Mouse (Mus musculus) layer of hippocampus, adult 18-20 months (tissue): Measurements from ENCODE around the gene Calhm6. TPM values are rescaled to one million over a fixed set of nuclear protein-coding genes. Genes with fewer than 3 reads are reported as not detected.

Source experiments
- DNase-seq, 2 experiments: peaks; one replicate each; pipeline ENCODE4 v3.0.0; 2022; ENCODE audit warnings: low spot score in 2 of 2
- long read RNA-seq: library from polyadenylated mRNA; stranded (forward); transcript quantifications from one replicate; pipeline ENCODE4 v2.0.0, GENCODE M21; 2021
- total RNA-seq, 2 experiments: library from RNA; stranded (reverse); gene quantifications; 2 replicates each; pipeline ENCODE4 v1.2.3; 2021

Gene Calhm6
- not detected for total RNA-seq
- long read RNA-seq: 0 reads

- DNase-seq: peak; percentile 30 to 48
These were observed at the start of gene Calhm6 for GRCm38 (mm10) chr10:34127392-34128378. Calhm6 (minus strand) TSS chr10:34127984.

- no peak for DNase-seq
These were observed 48.3 kb upstream of the Calhm6 start for GRCm38 (mm10) chr10:34175870-34176606.

GRCm38 (mm10) chr10:34172663-34173282 is 45.0 kb upstream of the Calhm6 start:
- no peak for DNase-seq

GRCm38 (mm10) chr10:34171660-34172059 is 43.9 kb upstream of the Calhm6 start:
- DNase-seq: no peak

GRCm38 (mm10) chr10:34171191-34171590 is 43.4 kb upstream of the Calhm6 start:
- no peak for DNase-seq

- no peak for DNase-seq
These were observed 39.2 kb upstream of the Calhm6 start for GRCm38 (mm10) chr10:34166971-34167370.

GRCm38 (mm10) chr10:34155796-34156554 is 28.2 kb upstream of the Calhm6 start:
- no peak for DNase-seq

GRCm38 (mm10) chr10:34151827-34152226 is 24.0 kb upstream of the Calhm6 start:
- DNase-seq: peak in 1 of 2 experiments; percentile 19

GRCm38 (mm10) chr10:34150454-34150853 is 22.7 kb upstream of the Calhm6 start:
- no peak for DNase-seq

GRCm38 (mm10) chr10:34149772-34150171 is 22.0 kb upstream of the Calhm6 start:
- DNase-seq: no peak

GRCm38 (mm10) chr10:34141693-34142092 is 13.9 kb upstream of the Calhm6 start:
- no peak for DNase-seq

- no peak for DNase-seq
These were observed 12.0 kb upstream of the Calhm6 start for GRCm38 (mm10) chr10:34139768-34140167.

GRCm38 (mm10) chr10:34138027-34138426 is 10.2 kb upstream of the Calhm6 start:
- DNase-seq: peak in 1 of 2 experiments; percentile 15

GRCm38 (mm10) chr10:34136432-34136831 is 8.6 kb upstream of the Calhm6 start:
- DNase-seq: no peak

GRCm38 (mm10) chr10:34131356-34131755 is 3.6 kb upstream of the Calhm6 start:
- no peak for DNase-seq

GRCm38 (mm10) chr10:34128391-34128790 is 607 bp upstream of the Calhm6 start:
- DNase-seq: no peak

GRCm38 (mm10) chr10:34118421-34118820 is 9.4 kb downstream of the Calhm6 start:
- no peak for DNase-seq

GRCm38 (mm10) chr10:34117770-34118169 is 10.0 kb downstream of the Calhm6 start:
- DNase-seq: no peak

- no peak for DNase-seq
These were observed 10.7 kb downstream of the Calhm6 start for GRCm38 (mm10) chr10:34117131-34117530.

GRCm38 (mm10) chr10:34111964-34112738 is 15.6 kb downstream of the Calhm6 start:
- DNase-seq: no peak
